Mouse (Mus musculus): Measurements from ENCODE around the gene Barhl2. TPM values are rescaled to one million over a fixed set of nuclear protein-coding genes. Genes with fewer than 3 reads are reported as not detected.

The Barhl2 gene
- polyA plus RNA-seq (2014; fragmentation: Nextera tagmentation; extraction: Ambion mirVana): not detected in 2 replicates

DNA sequence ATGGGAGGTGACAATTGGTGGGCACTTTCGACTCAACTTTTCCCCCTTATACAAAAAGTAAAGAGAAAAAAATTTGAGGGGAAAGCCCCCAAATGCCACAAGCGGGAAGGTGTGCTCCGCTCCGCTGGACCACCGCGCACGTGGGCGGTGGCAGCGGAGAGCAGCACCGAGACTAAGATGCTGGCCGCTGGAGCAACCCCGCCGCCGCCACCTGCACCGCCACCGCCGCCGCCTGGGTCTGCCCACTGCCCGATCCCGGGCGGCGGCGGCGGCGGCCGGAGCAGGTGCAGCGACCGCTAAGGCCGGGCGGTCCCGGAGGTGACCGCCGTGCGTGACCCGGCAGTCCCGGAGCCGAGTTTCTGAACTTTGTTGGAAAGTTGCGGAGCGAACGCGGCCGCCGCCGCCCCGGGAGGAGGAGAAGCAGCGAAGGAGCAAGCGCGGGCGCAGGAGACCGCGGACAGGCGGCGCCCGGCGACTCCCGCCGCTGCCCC lies at the start of gene Barhl2:
TSS of gene Barhl2 (minus strand) at position 181 of the 491 bp plus-strand sequence.
- peak within 1 kb of the TSS; percentile 82 for H3K4me2 ChIP-seq (replicated peaks; ENCODE audit: low read depth, low read length)
- H3K9me3 ChIP-seq (ENCODE audit: control insufficient read depth, low read length): no peaks in the 10 kb centered on the region
- WGBS: under 1% methylated on average over 36 of the region's 57 CpGs
- H3K27me3 ChIP-seq (ENCODE audit: control insufficient read depth, insufficient read depth, low read length): peaks cover 92% of the 10 kb centered on the region
- H3K4me1 ChIP-seq (ENCODE audit: control insufficient read depth, insufficient read depth, low read length): 0 out of 2 replicates have a peak, but pooled peaks cover 3% of the 10 kb centered on the region
- peak within 1 kb of the TSS; percentile 47 for H3K4me3 ChIP-seq (ENCODE audit: low read length)
- no peak within 1 kb of the TSS for H3K27ac ChIP-seq (ENCODE audit: low read depth, low read length)
- H3K9ac ChIP-seq (ENCODE audit: low read depth, low read length): peak within 1 kb of the TSS; percentile 35; the same call in 1 of the 2 replicates
- no peak for ATAC-seq (ENCODE audit: low FRiP score, low TSS enrichment)
- H3K36me3 ChIP-seq (ENCODE audit: control insufficient read depth, insufficient read depth, low read length): no peaks in the 10 kb centered on the region

DNA sequence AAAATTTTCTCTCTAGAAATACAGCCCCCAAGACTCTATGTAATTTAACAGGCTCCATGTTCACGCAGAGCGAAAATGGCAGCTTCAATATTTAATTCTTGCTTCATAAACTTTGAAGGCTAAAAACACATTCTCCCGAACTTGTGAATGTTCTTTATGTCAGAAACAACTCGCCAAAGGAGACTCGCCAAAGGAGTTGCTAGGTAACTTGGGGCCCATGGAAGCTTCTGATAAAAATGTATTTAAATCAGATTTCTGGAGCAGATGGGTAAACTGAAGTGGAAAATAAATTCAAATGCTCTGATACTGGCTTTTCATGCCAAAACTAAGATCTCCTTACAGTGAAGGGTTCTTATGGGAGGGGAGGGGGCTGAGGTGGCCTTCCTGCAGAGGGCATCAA lies 48.1 kb upstream of the Barhl2 start:
- Histone ChIP-seq H3K27me3 (ENCODE audit: control insufficient read depth, insufficient read depth, low read length) (no peaks in the 10 kb centered on the region; the same call in 1 of the 2 replicates), H3K36me3 (ENCODE audit: control insufficient read depth, insufficient read depth, low read length) (no peaks in the 10 kb centered on the region), H3K4me1 (ENCODE audit: control insufficient read depth, insufficient read depth, low read length) (no peaks in the 10 kb centered on the region), H3K4me3 (ENCODE audit: low read length) (no peak overlapping the region), H3K4me2 (replicated peaks; ENCODE audit: low read depth, low read length) (no peak overlapping the region), H3K9ac (ENCODE audit: low read depth, low read length) (no peak overlapping the region), H3K27ac (ENCODE audit: low read depth, low read length) (no peak overlapping the region), H3K9me3 (ENCODE audit: control insufficient read depth, low read length) (no peaks in the 10 kb centered on the region)
- ATAC-seq (ENCODE audit: low FRiP score, low TSS enrichment): no peak
- whole genome bisulfite sequencing: 78% methylated on average over 5 of the region's 5 CpGs

DNA sequence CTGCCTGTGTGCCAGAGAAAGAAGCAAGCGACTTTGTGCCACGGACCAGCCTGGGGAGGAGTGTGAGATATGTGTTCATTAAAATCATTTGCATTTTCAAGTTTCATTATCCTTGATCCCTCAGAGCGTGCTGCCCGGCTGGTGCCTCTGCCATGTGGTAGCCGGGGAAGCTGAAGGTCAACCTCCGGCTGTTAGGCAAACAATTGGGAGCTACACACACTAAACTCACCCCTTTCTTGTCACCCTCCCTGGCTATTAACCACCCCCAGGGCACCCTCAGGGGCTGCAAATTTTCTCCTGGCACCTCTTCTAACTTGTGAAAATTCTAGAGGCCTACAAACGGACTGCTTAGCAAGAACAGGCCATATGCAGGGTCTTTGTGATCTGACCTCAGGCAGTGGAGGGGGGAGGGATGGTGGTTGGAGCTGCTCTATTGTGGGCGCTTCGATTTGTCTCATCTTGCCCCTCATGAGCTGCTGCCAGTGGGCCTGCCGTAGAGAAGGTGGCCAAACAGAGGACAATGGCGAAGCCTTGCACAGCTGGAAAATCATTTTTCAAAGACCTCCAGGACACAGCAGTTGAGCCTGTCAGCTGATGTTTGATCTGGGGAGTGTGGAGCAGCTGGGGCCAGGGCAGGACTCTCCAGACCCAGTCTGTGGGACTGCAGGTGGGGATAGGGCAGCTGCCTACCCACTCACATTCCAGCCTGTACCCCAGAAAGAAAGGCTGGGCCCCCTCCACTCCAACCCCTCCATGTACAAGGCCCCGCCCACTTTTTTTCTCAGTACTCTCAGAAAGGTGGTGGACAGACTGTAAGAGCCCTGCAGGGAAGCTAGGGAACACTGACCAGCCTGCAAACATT lies 44.9 kb upstream of the Barhl2 start:
- Histone ChIP-seq H3K27me3 (ENCODE audit: control insufficient read depth, insufficient read depth, low read length) (no peaks in the 10 kb centered on the region), H3K4me1 (ENCODE audit: control insufficient read depth, insufficient read depth, low read length) (no peaks in the 10 kb centered on the region), H3K9me3 (ENCODE audit: control insufficient read depth, low read length) (no peaks in the 10 kb centered on the region), H3K9ac (ENCODE audit: low read depth, low read length) (no peak overlapping the region), H3K4me2 (replicated peaks; ENCODE audit: low read depth, low read length) (no peak overlapping the region), H3K27ac (ENCODE audit: low read depth, low read length) (no peak overlapping the region), H3K4me3 (ENCODE audit: low read length) (no peak overlapping the region), H3K36me3 (ENCODE audit: control insufficient read depth, insufficient read depth, low read length) (no peaks in the 10 kb centered on the region)
- ATAC-seq (ENCODE audit: low FRiP score, low TSS enrichment): no peak
- WGBS: 63% methylated on average over 12 of the region's 12 CpGs

DNA sequence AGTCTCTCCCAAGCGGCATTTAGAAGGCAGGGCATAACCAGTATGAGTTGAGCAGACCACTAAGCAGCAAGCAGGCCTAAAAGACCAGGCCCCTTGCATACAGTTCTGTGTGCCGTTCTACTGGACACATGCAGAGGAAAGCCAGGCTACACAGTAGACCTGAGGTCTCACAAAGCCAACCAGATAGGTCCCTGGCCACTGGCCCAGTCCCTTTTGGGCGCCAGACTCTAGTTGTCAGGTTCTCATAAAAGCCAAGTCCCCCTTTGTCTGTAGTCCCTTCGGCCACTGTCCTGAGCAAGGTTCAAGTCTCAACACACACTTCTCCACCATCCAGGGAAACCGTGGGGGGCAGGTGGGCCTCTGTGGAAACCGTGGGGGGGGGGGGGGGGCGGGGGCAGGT lies 44.3 kb upstream of the Barhl2 start:
- Histone ChIP-seq H3K4me2 (replicated peaks; ENCODE audit: low read depth, low read length) (no peak overlapping the region), H3K27me3 (ENCODE audit: control insufficient read depth, insufficient read depth, low read length) (no peaks in the 10 kb centered on the region), H3K9me3 (ENCODE audit: control insufficient read depth, low read length) (no peaks in the 10 kb centered on the region), H3K36me3 (ENCODE audit: control insufficient read depth, insufficient read depth, low read length) (no peaks in the 10 kb centered on the region), H3K4me3 (ENCODE audit: low read length) (no peak overlapping the region), H3K4me1 (ENCODE audit: control insufficient read depth, insufficient read depth, low read length) (no peaks in the 10 kb centered on the region), H3K9ac (ENCODE audit: low read depth, low read length) (no peak overlapping the region), H3K27ac (ENCODE audit: low read depth, low read length) (no peak overlapping the region)
- no peak for ATAC-seq (ENCODE audit: low FRiP score, low TSS enrichment)
- WGBS: 80% methylated on average over 7 of the region's 7 CpGs

DNA sequence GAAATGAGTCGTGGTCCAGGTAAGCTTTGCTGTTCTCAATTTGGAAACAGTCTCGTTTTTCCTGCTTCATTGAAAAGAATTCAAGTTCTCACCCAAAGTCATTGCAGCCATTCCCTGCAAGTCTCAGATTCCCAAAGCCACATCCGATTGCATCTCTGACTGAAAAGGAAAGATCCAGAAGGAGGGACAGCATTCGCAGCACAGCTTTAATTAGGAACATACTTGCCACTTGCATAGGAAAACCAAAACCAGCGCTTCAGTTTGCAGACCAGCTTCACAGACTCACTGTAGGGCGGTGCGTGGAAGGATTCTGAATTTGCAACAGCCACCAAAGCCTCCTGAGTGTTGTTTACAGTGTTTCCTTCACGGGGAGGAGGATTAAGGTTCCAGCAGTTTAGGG lies 33.8 kb upstream of the Barhl2 start:
- Histone ChIP-seq H3K4me3 (ENCODE audit: low read length) (no peak overlapping the region), H3K4me2 (replicated peaks; ENCODE audit: low read depth, low read length) (no peak overlapping the region), H3K27ac (ENCODE audit: low read depth, low read length) (no peak overlapping the region), H3K9me3 (ENCODE audit: control insufficient read depth, low read length) (no peaks in the 10 kb centered on the region), H3K9ac (ENCODE audit: low read depth, low read length) (no peak overlapping the region), H3K4me1 (ENCODE audit: control insufficient read depth, insufficient read depth, low read length) (no peaks in the 10 kb centered on the region), H3K27me3 (ENCODE audit: control insufficient read depth, insufficient read depth, low read length) (peaks cover 4% of the 10 kb centered on the region), H3K36me3 (ENCODE audit: control insufficient read depth, insufficient read depth, low read length) (no peaks in the 10 kb centered on the region)
- ATAC-seq (ENCODE audit: low FRiP score, low TSS enrichment): no peak
- WGBS: 67% methylated on average over 8 of the region's 8 CpGs

DNA sequence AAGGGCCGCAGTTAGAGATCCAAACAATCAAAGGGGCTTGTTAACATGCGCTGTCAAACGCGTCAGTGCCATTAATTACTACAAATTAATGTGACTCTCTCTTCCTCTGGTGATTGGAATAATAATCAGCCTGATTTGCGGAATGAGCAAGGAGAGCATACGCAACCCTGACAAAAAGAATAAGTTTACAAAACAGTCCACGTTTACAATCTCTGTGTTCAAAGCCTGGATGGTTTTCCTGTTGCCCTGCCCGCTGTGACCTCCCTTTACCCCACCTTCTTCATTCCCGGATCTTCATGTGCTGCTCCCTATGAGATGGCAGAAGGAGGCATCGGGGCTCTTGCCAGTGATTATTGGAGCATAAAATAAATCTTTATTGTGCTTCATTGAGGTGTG lies 14.1 kb upstream of the Barhl2 start:
- Histone ChIP-seq H3K4me2 (replicated peaks; ENCODE audit: low read depth, low read length) (no peak overlapping the region), H3K36me3 (ENCODE audit: control insufficient read depth, insufficient read depth, low read length) (no peaks in the 10 kb centered on the region), H3K9me3 (ENCODE audit: control insufficient read depth, low read length) (no peaks in the 10 kb centered on the region), H3K4me1 (ENCODE audit: control insufficient read depth, insufficient read depth, low read length) (no peaks in the 10 kb centered on the region), H3K4me3 (ENCODE audit: low read length) (no peak overlapping the region), H3K27ac (ENCODE audit: low read depth, low read length) (no peak overlapping the region), H3K9ac (ENCODE audit: low read depth, low read length) (no peak overlapping the region), H3K27me3 (ENCODE audit: control insufficient read depth, insufficient read depth, low read length) (peaks cover 83% of the 10 kb centered on the region)
- WGBS: 4% methylated on average over 10 of the region's 10 CpGs
- no peak for ATAC-seq (ENCODE audit: low FRiP score, low TSS enrichment)

DNA sequence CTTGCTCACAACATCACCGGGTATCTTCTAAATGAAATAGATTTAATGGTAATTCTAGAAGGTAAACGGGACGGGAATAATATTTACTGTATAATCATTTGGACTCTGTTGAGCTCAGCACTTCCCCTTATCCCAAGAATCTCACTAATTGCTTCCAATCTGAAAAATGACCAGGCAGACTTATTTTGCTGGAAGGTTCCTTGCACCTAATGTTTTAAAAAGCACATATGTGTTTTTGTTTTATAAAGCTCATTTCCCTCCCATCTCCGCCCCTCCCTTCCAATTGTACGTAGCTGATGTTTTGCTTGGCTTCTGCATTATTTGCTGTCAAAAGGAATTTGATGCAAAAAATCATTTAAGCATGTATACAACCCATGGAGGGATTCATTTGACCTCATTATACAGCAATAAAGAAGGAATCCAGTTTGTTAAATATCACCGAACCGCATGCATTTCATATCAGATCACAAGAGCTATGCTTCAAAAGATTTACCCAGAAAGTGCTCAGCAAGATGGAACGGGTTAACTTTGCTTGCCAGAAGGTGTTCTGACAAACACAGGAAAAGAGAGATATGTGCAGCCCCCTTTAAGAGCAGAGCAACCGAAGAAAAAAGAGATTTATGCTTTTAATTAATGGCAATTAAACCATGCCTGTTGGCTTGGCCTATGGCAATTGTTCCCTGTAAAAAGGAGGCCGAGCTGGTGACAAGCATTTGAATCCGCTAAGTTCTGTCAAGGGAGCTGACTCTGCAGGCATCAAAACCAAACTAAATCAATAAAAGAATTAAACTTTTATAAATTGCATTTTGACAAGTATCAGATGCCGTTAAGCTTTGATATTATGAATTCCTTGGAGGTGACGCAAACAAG lies 13.5 kb upstream of the Barhl2 start:
- WGBS: 11% methylated on average over 13 of the region's 13 CpGs
- no peak for ATAC-seq (ENCODE audit: low FRiP score, low TSS enrichment)
- Histone ChIP-seq H3K4me1 (ENCODE audit: control insufficient read depth, insufficient read depth, low read length) (no peaks in the 10 kb centered on the region), H3K36me3 (ENCODE audit: control insufficient read depth, insufficient read depth, low read length) (no peaks in the 10 kb centered on the region), H3K4me2 (replicated peaks; ENCODE audit: low read depth, low read length) (no peak overlapping the region), H3K27ac (ENCODE audit: low read depth, low read length) (no peak overlapping the region), H3K9ac (ENCODE audit: low read depth, low read length) (no peak overlapping the region), H3K9me3 (ENCODE audit: control insufficient read depth, low read length) (no peaks in the 10 kb centered on the region), H3K4me3 (ENCODE audit: low read length) (no peak overlapping the region), H3K27me3 (ENCODE audit: control insufficient read depth, insufficient read depth, low read length) (peaks cover 86% of the 10 kb centered on the region)

DNA sequence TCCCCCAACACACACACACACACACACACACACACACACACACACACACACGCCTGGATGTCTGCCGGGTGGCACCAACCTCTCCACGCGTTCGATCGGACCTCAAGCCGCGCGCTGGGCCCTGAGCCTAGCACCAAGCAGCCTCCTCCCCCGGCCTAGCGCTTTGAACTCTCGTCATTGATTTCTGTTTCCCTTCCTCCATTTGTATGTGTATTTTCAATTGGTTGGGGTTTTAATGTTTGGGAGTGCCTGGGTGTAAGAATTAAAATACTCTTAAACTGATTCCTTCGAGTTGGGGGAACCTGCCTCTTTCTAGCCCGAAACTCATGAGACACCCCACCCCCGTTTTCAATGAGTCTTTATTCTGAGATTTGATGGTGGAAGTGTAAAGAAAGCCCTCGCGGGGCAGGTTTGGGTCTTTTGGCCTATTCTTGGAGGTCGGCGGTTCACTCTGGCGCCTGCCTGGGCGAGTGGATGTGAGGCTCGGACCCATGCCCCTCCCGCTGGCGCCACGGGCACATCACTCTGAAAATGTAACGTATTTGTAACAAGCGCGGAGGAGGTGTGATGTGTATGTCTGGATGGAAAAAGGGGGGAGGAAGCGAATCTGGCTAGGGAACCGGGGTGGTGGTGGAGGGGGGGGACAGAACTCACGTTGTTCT lies 7.3 kb upstream of the Barhl2 start:
- no peaks in the 10 kb centered on the region for H3K9me3 ChIP-seq (ENCODE audit: control insufficient read depth, low read length)
- peaks cover 99% of the 10 kb centered on the region for H3K27me3 ChIP-seq (ENCODE audit: control insufficient read depth, insufficient read depth, low read length)
- H3K27ac ChIP-seq (ENCODE audit: low read depth, low read length): no peak overlapping the region
- no peak overlapping the region for H3K9ac ChIP-seq (ENCODE audit: low read depth, low read length)
- ATAC-seq (ENCODE audit: low FRiP score, low TSS enrichment): no peak
- H3K4me1 ChIP-seq (ENCODE audit: control insufficient read depth, insufficient read depth, low read length): no peaks in the 10 kb centered on the region
- no peaks in the 10 kb centered on the region for H3K36me3 ChIP-seq (ENCODE audit: control insufficient read depth, insufficient read depth, low read length)
- no peak overlapping the region for H3K4me3 ChIP-seq (ENCODE audit: low read length)
- 1% methylated on average over 31 of the region's 31 CpGs for WGBS
- H3K4me2 ChIP-seq (replicated peaks; ENCODE audit: low read depth, low read length): no peak overlapping the region

All from kidney, embryonic 14.5 days (tissue).